Mouse (Mus musculus) neural tube, embryonic 15.5 days (tissue): ENCODE results near the gene Ubc. TPM values are rescaled to one million over a fixed set of nuclear protein-coding genes. Genes with fewer than 3 reads are reported as not detected.

Experiments
- ATAC-seq: fragments of 200-750 bp; cut with Nextera tagmentation; 2 replicates; pipeline ENCODE4 v1.8.0; 2017; ENCODE audit warnings: mild to moderate bottlenecking, moderate TSS enrichment, moderate library complexity; ENCODE audit not compliant: low FRiP score
- H3K27ac ChIP-seq: fragments of 300-500 bp; sonication (generic); replicated peaks from 2 replicates; pipeline ENCODE4 v1.5.1; 2015; ENCODE audit warnings: mild to moderate bottlenecking, inconsistent platforms
- H3K27me3 ChIP-seq: fragments of 300-500 bp; sonication (generic); replicated peaks from 2 replicates; pipeline ENCODE4 v1.6.1; 2015; ENCODE audit warnings: inconsistent platforms
- H3K36me3 ChIP-seq: fragments of 300-500 bp; sonication (generic); 2 replicates; pipeline ENCODE4 v1.6.1; 2015; ENCODE audit warnings: inconsistent platforms
- H3K4me1 ChIP-seq: fragments of 300-500 bp; sonication (generic); 2 replicates; pipeline ENCODE4 v1.6.1; 2015; ENCODE audit warnings: inconsistent platforms
- H3K4me2 ChIP-seq: fragments of 300-500 bp; sonication (generic); 2 replicates; pipeline ENCODE4 v1.6.1; 2015; ENCODE audit warnings: inconsistent platforms, mild to moderate bottlenecking, moderate library complexity
- H3K4me3 ChIP-seq: fragments of 300-500 bp; sonication (generic); replicated peaks from 2 replicates; pipeline ENCODE4 v1.5.1; 2015; ENCODE audit warnings: mild to moderate bottlenecking, inconsistent platforms
- H3K9ac ChIP-seq: fragments of 300-500 bp; sonication (generic); replicated peaks from 2 replicates; pipeline ENCODE4 v1.6.1; 2015; ENCODE audit warnings: mild to moderate bottlenecking, inconsistent platforms
- H3K9me3 ChIP-seq: fragments of 300-500 bp; sonication (generic); replicated peaks from 2 replicates; pipeline ENCODE4 v1.6.1; 2016; ENCODE audit warnings: inconsistent platforms
- WGBS: fragments of 180-500 bp; shearing (Covaris S2); methylation state at CpG from one replicate; pipeline ENCODE4 v1.1.7; 2015; ENCODE audit warnings: mixed read lengths; 5-methylcytosine and 5-hydroxymethylcytosine counted together
- polyA plus RNA-seq: library from polyadenylated mRNA; unstranded; fragments of >200 nt; fragmentation: Nextera tagmentation; extraction: Ambion mirVana; gene quantifications from 2 replicates; pipeline ENCODE4 v1.2.1, GENCODE M21; 2015

Ubc gene
- polyA plus RNA-seq, 1 experiment from 2014 or later, result 1,380 TPM

DNA sequence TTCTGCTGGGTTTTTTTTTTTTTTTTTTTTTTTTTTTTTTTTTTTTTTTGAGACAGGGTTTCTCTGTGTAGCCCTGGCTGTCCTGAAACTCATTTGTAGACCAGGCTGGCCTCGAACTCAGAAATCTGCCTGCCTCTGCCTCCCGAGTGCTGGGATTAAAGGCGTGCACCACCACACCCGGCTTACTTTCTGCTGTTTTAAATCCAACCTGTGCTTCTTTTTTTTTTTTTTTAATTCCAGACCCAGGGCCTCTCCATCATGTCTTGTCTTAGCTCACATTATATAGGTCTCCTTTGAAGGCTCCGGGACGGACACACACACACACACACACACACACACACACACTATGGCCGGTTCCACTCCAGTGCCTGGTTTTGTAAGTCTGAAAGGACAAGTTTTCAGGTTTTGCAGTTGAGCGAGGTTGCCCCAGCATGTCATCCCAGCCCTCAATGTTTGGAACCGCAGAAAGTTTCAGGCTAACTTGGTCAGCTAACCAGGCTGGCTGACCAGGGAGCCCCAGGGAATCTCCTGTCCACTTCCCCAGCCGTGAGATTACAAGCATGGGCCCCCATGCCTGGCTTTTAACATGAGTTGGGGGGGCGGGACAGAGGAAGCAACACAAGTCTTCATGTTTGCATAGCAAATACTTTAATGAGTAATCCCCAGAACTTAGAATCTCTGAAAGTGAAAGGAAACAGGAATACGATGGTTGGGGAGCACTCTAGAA is 32.3 kb downstream of the Ubc start:
- no peak overlapping the region for H3K4me2 ChIP-seq
- H3K27ac ChIP-seq, result no peak overlapping the region
- no peak overlapping the region for H3K9ac ChIP-seq
- no peak for ATAC-seq
- H3K9me3 ChIP-seq, result no peaks in the 10 kb centered on the region
- WGBS, result 87% methylated on average over 12 of the region's 12 CpGs
- no peak overlapping the region for H3K4me3 ChIP-seq
- H3K27me3 ChIP-seq, result no peaks in the 10 kb centered on the region
- peaks cover 3% of the 10 kb centered on the region; the same call in 1 of the 2 replicates for H3K4me1 ChIP-seq
- no peaks in the 10 kb centered on the region for H3K36me3 ChIP-seq

DNA sequence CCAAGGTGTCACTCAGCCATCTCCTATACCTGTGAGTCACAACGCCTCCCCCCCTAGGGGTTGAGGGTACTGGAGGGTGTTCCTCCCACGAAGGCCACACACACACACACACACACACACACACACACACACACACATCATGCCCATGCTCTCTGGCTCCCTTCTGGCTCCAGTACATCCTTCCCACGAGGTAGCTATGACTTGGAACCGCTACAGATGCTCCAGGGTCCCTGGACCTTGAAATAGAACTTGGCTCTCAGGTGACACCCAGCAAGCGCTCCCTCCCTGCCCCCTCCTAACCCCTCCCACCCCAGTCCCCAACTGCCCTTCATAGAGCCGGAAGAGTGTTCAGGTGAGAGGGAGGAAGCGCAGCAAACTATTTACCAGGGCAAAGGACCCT is 34.4 kb downstream of the Ubc start:
- no peak for ATAC-seq
- Histone ChIP-seq H3K4me1 (peaks cover 3% of the 10 kb centered on the region; the same call in 1 of the 2 replicates), H3K27ac (no peak overlapping the region), H3K9ac (no peak overlapping the region), H3K9me3 (no peaks in the 10 kb centered on the region), H3K4me2 (no peak overlapping the region), H3K36me3 (no peaks in the 10 kb centered on the region), H3K27me3 (no peaks in the 10 kb centered on the region), H3K4me3 (no peak overlapping the region)
- WGBS, result 50% methylated on average over 7 of the region's 7 CpGs

DNA sequence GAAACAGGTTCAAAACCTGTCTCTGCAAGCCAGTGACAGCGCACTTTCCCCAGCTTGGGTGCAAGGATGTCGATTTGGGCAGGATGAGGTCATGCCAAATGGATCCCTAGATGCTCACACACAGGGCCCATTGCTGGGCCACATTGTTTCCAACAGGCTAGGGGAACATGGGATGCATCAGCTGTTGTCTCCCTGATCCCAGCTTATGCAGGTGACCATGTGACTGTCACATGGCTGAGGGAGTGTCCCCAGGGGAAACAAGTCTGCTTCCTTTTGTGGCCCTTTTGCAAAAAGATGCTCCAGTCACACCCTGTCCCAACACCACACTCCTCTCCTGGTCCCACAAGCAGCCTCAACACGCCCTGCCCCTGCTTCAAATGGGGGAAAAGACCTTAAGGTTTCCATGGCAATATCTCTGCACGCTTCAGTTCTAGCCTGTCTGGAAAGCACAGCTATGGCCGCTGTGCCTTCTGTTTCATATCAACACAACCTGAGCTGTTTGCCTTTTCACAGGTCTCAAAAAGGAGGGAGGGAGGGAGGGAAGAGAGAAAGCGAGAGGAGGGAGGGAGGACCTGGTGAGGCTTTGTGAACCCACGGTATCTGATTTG is 35.0 kb downstream of the Ubc start:
- Histone ChIP-seq H3K9ac (no peak overlapping the region), H3K4me3 (no peak overlapping the region), H3K4me2 (no peak overlapping the region), H3K4me1 (peaks cover 3% of the 10 kb centered on the region; the same call in 1 of the 2 replicates), H3K27ac (no peak overlapping the region), H3K36me3 (no peaks in the 10 kb centered on the region), H3K9me3 (no peaks in the 10 kb centered on the region), H3K27me3 (no peaks in the 10 kb centered on the region)
- no peak for ATAC-seq
- 61% methylated on average over 7 of the region's 7 CpGs for WGBS

DNA sequence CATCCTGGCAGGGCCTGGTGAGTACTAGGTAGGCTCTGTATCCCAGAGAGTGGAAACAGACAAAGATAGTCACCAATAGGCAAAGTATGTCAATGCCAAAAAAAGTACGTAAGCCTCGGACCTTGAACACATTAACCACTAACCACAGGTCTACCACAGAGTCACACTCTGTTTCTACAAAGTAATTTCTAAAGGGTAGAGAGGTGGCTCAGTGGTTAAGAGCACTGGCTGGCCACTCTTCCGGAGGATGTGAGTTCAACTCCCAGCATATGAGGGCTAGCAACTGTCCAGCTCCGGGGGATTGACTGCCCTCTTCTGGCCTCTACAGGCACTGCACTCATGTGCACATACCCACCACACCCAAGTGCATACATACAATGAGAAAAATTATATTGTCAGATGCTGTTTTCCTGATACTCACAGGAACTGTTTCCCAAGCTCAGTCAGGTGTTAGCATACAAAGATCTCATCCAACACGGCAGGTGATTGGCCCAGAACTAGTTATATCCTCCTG is 37.2 kb downstream of the Ubc start:
- Histone ChIP-seq H3K9ac (no peak overlapping the region), H3K4me3 (no peak overlapping the region), H3K36me3 (no peaks in the 10 kb centered on the region), H3K4me1 (peaks cover 3% of the 10 kb centered on the region; the same call in 1 of the 2 replicates), H3K9me3 (no peaks in the 10 kb centered on the region), H3K4me2 (no peak overlapping the region), H3K27ac (no peak overlapping the region), H3K27me3 (no peaks in the 10 kb centered on the region)
- no peak for ATAC-seq
- 96% methylated on average over 5 of the region's 5 CpGs for WGBS

DNA sequence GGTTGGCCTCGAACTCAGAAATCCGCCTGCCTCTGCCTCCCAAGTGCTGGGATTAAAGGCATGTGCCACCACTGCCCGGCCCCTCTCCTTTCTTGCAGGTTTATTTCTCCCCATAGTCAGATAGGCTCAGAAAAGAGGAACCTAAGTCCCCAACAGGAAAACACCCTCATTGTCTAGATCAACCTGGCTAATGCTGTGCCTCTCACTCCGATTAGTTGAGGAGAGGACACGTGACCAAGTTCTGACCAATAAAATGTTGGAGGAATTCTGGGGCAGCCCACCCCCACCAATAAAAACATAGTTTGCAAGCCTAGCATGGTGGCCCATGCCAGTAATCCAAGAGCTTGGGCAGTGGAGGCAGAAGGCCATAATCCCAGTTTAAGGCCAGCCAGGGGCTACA is 38.1 kb downstream of the Ubc start:
- Histone ChIP-seq H3K4me3 (no peak overlapping the region), H3K4me2 (no peak overlapping the region), H3K4me1 (peaks cover 3% of the 10 kb centered on the region; the same call in 1 of the 2 replicates), H3K9me3 (no peaks in the 10 kb centered on the region), H3K36me3 (no peaks in the 10 kb centered on the region), H3K27ac (no peak overlapping the region), H3K9ac (no peak overlapping the region), H3K27me3 (no peaks in the 10 kb centered on the region)
- 95% methylated on average over 5 of the region's 5 CpGs for WGBS
- no peak for ATAC-seq

DNA sequence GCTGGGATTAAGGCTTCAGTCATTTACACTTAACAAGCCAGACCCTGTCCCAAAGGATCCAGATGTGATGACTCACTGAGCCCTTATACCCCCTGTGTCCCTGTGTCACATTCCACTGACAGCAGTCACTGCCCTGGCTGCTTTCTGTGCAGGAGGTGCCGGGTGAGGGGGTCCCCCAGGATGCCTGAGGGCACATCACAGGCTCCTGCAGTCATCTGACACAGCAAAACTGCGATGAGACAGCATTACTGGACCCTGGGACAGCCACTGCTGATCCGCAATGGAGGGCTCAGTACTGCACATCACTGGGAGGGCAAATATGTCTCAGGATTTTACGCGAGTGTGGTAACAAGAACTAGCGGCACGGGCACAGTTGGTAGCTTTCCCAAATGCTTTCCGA is 38.9 kb downstream of the Ubc start:
- Histone ChIP-seq H3K9me3 (no peaks in the 10 kb centered on the region), H3K36me3 (no peaks in the 10 kb centered on the region), H3K9ac (no peak overlapping the region), H3K4me3 (no peak overlapping the region), H3K4me1 (peaks cover 3% of the 10 kb centered on the region; the same call in 1 of the 2 replicates), H3K27ac (no peak overlapping the region), H3K27me3 (no peaks in the 10 kb centered on the region), H3K4me2 (no peak overlapping the region)
- WGBS, result 78% methylated on average over 8 of the region's 8 CpGs
- ATAC-seq, result no peak

DNA sequence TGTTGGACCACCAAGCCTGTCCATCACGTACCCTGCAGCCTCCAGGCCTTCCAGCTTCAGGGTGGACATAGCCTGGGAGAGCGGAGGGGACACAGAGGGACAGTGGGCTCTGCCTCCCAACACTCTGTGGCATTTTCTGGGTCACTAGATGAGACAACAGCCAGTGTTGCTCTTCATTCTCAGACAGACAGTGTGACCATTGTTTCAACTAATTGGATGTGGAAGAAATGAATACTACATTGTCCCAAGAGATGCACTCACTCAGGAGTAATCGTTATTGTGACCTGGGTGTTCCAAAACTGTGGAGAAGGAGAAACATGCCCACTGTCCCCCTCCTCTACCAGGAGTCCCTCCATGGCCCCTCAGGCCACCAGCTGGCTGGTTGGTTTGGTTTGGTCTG is 40.6 kb downstream of the Ubc start:
- Histone ChIP-seq H3K9ac (no peak overlapping the region), H3K4me1 (no peaks in the 10 kb centered on the region), H3K27ac (no peak overlapping the region), H3K4me2 (no peak overlapping the region), H3K27me3 (no peaks in the 10 kb centered on the region), H3K36me3 (no peaks in the 10 kb centered on the region), H3K4me3 (no peak overlapping the region), H3K9me3 (no peaks in the 10 kb centered on the region)
- ATAC-seq, result no peak
- 83% methylated on average over 3 of the region's 3 CpGs for WGBS

DNA sequence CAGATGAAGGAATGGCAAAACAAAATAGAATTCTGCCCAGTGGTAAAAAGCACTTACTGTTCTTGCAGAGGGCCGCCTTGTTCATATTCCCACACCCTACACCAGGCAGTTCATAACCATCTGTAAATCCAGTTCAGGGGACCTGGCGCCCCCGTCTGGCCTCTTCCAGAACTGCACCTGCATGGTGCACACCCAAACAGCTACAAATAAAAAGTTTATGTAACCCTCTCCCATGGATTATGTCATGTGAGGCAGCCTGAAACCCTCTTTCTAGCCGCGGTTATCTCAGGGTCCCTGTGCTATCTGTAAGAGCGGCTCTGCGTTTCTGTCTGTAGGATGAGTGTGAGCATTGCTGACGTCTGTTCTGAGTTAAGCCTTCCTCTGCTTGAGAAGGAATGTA is 41.5 kb downstream of the Ubc start:
- Histone ChIP-seq H3K27me3 (no peaks in the 10 kb centered on the region), H3K9ac (no peak overlapping the region), H3K4me1 (no peaks in the 10 kb centered on the region), H3K36me3 (no peaks in the 10 kb centered on the region), H3K4me3 (no peak overlapping the region), H3K9me3 (no peaks in the 10 kb centered on the region), H3K27ac (no peak overlapping the region), H3K4me2 (no peak overlapping the region)
- 38% methylated on average over 8 of the region's 8 CpGs for WGBS
- no peak for ATAC-seq

DNA sequence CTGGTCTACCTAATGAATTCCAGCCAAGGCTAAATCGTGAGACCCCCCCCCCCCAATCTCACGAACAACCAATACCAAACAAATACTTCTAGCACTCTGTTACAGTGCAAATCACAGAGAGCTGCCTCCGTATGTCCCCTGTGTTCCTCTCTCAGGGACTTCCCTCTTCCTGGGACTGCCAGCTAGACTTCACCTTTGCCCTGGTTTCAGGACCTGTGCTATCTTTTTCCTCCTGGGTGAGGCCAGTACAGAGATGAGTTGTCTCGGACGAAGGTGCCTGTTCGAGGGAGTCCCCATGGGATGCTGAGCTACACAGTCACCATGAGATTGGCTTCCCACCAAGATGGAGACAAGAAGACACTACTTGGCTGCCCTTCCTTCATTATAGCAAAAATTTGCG is 41.9 kb downstream of the Ubc start:
- H3K4me2 ChIP-seq, result no peak overlapping the region
- no peak overlapping the region for H3K9ac ChIP-seq
- H3K27ac ChIP-seq, result no peak overlapping the region
- no peaks in the 10 kb centered on the region for H3K9me3 ChIP-seq
- H3K36me3 ChIP-seq, result no peaks in the 10 kb centered on the region
- H3K4me3 ChIP-seq, result no peak overlapping the region
- whole genome bisulfite sequencing, result 83% methylated on average over 7 of the region's 7 CpGs
- no peak for ATAC-seq
- H3K27me3 ChIP-seq, result no peaks in the 10 kb centered on the region
- H3K4me1 ChIP-seq, result no peaks in the 10 kb centered on the region

DNA sequence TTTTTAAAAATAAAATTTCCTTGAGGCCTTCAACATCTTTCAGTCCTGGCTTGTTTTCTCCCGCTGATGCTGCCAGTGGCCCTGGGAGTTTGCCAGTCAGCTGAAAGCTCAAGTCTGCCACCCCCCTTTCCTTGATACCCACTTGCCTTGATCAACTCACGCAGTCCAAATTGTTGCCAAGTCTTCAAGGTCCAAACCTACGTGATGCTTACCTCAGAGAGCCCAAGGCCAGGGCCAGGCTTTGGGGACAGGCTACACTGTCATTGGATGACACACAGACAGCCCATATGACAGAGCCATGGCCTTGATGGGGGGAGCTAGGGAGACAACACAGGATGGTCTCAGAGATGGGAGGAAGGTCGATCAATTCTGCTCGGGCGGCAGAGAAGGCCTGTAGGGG is 45.7 kb downstream of the Ubc start:
- 93% methylated on average over 6 of the region's 6 CpGs for WGBS
- Histone ChIP-seq H3K36me3 (no peaks in the 10 kb centered on the region), H3K27ac (no peak overlapping the region), H3K4me2 (no peak overlapping the region), H3K4me1 (peaks cover 21% of the 10 kb centered on the region), H3K27me3 (peaks cover 8% of the 10 kb centered on the region; the same call in 1 of the 2 replicates), H3K4me3 (no peak overlapping the region), H3K9ac (no peak overlapping the region), H3K9me3 (no peaks in the 10 kb centered on the region)
- no peak for ATAC-seq

DNA sequence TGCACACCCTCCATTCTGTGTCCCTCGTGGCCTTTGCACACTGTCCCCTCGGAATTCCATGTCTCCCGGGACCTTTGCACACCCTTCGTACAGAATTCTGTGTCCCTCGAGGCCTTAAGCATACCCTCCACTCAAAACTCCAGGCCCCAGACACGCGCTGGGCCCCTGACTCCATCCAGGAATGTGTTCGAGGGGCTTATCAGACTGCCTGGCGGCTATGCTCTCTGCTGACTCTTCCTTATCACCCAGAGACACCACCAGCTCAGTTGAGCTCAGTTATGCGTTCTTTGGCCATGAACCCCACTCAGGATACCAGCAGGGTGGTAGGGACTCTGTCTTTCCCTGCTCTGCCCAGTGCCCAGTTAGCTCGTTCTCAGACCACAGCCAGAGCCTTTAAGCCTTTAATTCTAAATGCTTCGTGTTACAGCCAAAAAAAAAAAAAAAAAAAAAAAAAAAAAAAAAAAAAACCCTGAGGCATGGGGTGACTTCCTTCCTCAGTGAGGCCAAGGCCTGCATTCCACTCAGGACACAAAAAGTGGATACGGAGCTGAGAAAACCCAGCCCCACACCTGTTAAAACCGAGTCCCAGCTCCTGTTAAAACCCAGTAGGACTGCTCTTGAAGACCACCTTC is 48.4 kb downstream of the Ubc start:
- H3K27me3 ChIP-seq, result peaks cover 8% of the 10 kb centered on the region; the same call in 1 of the 2 replicates
- no peaks in the 10 kb centered on the region for H3K9me3 ChIP-seq
- peak overlapping the region; percentile 58 for H3K4me3 ChIP-seq
- 0 out of 2 replicates have a peak, but pooled peaks have one; percentile 6 for ATAC-seq
- peak overlapping the region; percentile 60; the same call in 1 of the 2 replicates for H3K9ac ChIP-seq
- peak overlapping the region; percentile 77 for H3K4me2 ChIP-seq
- H3K4me1 ChIP-seq, result peaks cover 25% of the 10 kb centered on the region
- no peak overlapping the region for H3K27ac ChIP-seq
- H3K36me3 ChIP-seq, result no peaks in the 10 kb centered on the region
- WGBS, result 64% methylated on average over 14 of the region's 14 CpGs
